Mouse (Mus musculus) layer of hippocampus, adult 8-10 months (tissue): ENCODE data around the gene Zfp518b. TPM values are rescaled to one million over a fixed set of nuclear protein-coding genes. Genes with fewer than 3 reads are reported as not detected.

ENCODE experiments used
- DNase-seq, 2 experiments: peaks; one replicate each; pipeline ENCODE4 v3.0.0; 2022; ENCODE audit warnings: low spot score in 2 of 2
- total RNA-seq, 4 experiments: library from RNA; stranded (reverse); gene quantifications; 2 replicates each; pipeline ENCODE4 v1.2.4; 2022

The Zfp518b gene
- total RNA-seq, 4 experiments from 2014 or later = 11.0 to 12.2 (median 11.9) TPM

DNA sequence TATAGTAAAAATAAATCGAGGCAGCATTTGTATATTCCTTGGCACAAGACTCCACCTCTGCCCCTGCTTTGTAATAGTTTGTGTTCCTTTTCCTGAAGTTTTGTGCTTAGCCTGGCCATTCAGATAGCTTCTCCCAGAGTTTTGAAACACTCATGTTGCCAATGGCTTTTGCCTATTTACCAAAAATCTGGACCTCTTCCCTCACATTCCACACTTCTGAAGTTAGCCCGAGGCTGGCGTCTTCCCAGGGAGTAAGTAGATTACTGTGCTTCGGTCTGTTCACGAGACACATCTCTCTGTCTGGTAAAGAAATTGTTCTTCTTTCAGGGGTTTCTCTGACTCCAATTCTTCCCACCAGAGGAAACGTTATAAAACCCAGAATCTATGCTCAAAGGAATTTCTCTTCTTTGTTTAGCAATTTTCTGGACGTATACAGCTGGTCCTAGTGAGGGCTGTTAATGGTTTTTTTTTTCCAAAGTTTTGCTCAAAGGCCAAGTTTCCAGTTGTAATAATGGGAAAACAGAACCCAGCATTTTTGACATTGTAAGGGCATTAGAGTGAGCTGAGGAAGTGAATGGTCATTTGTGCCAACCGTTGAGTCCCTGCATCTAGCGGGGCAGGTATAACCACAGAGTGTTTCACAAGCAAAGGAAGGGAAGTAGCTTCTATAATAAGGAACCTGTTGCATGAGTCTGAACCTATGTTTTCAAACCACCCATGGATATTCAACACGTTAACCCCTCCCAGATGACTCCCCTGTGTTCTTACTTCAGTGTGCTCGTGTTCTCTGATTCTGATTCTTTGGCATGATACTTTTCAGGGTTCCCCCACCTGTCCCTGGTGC lies 50.1 kb downstream of the Zfp518b start:
- no peak for DNase-seq

DNA sequence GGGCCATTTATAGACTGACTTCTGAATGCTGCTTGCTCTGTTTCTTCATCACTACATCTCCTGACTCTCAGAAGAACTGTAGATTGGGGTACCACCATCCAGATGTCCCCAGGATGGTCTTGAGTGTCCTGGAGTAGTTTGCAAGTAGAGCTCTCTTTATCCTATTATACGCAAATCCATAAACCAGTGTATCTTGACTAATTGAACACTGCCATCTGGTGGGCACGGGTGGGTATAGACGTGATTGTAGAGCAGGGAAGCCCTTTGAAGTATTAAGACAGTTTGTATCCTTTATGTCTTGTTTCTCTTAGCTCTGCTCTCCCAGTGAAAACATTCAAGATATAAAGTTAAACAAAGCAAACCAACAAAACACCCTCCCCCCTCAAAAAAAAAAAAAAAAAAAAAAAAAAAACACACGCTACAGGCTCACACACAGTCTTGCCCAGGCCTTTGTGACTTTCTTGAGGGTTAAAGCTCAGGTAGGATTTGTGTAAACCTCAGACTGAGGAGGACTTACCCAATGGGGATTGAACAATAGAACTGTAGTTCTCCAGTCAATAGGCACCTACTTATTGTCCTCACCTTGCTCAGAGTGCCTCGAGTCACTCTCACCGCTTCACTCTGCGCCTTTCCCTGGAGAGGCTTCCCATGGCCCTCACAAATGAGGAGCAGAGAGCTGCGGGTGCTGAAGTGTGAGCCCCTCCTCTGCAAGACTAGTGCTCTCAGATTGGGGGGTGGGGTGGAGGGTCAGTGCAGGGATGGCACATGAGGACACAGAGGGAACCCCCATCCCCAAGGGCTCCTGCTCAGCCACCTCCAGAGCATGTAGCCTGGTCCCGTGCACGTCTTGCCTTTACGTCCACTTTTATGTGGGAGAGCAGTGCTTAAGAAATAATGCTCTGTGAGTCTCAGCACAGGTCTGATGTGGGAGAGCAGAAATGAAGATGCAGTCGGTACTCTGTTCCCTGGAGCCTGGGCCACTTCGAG lies 51.9 kb downstream of the Zfp518b start:
- DNase-seq = peak; percentile 52 to 79

GRCm38 (mm10) chr5:38628023-38628422 lies 56.6 kb downstream of the Zfp518b start:
- DNase-seq = no peak

DNA sequence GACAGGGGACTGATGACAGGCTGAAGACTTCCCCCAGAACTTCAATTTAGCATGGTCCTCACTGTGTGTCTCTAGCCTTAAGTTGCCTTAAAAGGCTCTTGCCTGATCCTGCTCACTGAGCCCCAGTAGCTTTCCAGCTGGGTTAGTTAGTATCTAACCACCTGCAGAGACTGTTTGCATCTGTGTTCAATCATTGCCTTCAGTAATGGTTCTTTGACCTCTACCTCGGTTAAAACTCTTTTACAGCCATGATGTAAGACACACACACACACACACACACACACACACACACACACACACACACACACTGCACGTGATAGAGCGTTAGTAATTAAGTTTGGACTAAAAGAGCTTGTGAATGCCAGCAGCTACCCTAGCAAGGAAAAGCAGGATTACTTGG lies 57.7 kb downstream of the Zfp518b start:
- DNase-seq = no peak

GRCm38 (mm10) chr5:38620783-38621182 lies 63.8 kb downstream of the Zfp518b start:
- DNase-seq = peak in 1 of 2 experiments; percentile 59

DNA sequence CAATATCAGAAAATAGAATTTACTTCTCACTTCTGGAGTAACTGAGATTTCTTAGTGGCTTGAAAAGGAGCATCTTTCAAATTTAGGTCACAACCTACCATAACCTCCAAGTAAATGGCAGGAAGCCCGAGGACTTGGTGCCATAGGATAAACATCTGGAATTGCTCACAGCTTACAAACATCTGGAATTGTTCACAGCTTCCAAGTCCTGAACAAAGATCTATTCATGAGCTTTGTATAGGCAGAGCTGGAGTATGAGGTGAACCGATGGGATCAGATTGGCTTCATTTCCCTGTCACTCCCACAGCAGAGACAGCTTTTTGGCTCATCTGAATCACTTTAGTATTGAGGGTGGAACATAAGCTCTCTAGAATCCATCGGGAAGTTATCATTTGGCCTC lies 65.7 kb downstream of the Zfp518b start:
- no peak for DNase-seq

Other genes starting within 250 kb of the Zfp518b start
- gene Slc2a9, start 181.7 kb downstream of the Zfp518b start, total RNA-seq = 1 to 10 TPM; 1.9 to 5.3 (median 4.3) TPM
- gene Wdr1, start 121.6 kb downstream of the Zfp518b start, total RNA-seq = 100 to 1,000 TPM; 214 to 223 (median 220) TPM
- under 1 TPM in 1 of 4 experiments, not detected in 3; 0.19 TPM for gene Clnk, start 192.0 kb upstream of the Zfp518b start, total RNA-seq